Mouse (Mus musculus) limb, embryonic 11.5 days (tissue): Measurements from ENCODE around the gene Rcor3. TPM values are rescaled to one million over a fixed set of nuclear protein-coding genes. Genes with fewer than 3 reads are reported as not detected.

Experiments used
- ATAC-seq: fragments of 200-750 bp; cut with Nextera tagmentation; 2 replicates; pipeline ENCODE4 v1.8.0; 2017; ENCODE audit warnings: low read depth; ENCODE audit not compliant: insufficient number of reproducible peaks, low FRiP score, low TSS enrichment
- DNase-seq: peaks from one replicate; pipeline ENCODE4 v3.0.0-alpha.2; 2015; ENCODE audit warnings: low spot score
- H3K27ac ChIP-seq: fragments of 300-500 bp; sonication (generic); replicated peaks from 2 replicates; pipeline ENCODE4 v1.5.1; 2014; ENCODE audit warnings: low read depth, mild to moderate bottlenecking, low read length
- H3K27me3 ChIP-seq: fragments of 300-500 bp; sonication (generic); 2 replicates; pipeline ENCODE4 v1.6.1; 2014; ENCODE audit warnings: mild to moderate bottlenecking, low read length, mixed read lengths; ENCODE audit not compliant: control insufficient read depth, insufficient read depth
- H3K36me3 ChIP-seq: fragments of 300-500 bp; sonication (generic); 2 replicates; pipeline ENCODE4 v1.6.1; 2014; ENCODE audit warnings: mild to moderate bottlenecking, low read length, moderate library complexity, mixed read lengths; ENCODE audit not compliant: control insufficient read depth, insufficient read depth
- H3K4me1 ChIP-seq: fragments of 300-500 bp; sonication (generic); 2 replicates; pipeline ENCODE4 v1.6.1; 2014; ENCODE audit warnings: low read length, mixed read lengths; ENCODE audit not compliant: control insufficient read depth, insufficient read depth
- H3K4me2 ChIP-seq: fragments of 300-500 bp; sonication (generic); 2 replicates; pipeline ENCODE4 v1.6.1; 2014; ENCODE audit warnings: low read depth, mild to moderate bottlenecking, moderate library complexity; ENCODE audit not compliant: severe bottlenecking
- H3K4me3 ChIP-seq: fragments of 300-500 bp; sonication (generic); 2 replicates; pipeline ENCODE4 v1.5.1; 2014; ENCODE audit warnings: low read depth, low read length
- H3K9ac ChIP-seq: fragments of 300-500 bp; sonication (generic); 2 replicates; pipeline ENCODE4 v1.6.1; 2014; ENCODE audit warnings: mild to moderate bottlenecking, low read length
- H3K9me3 ChIP-seq: fragments of 300-500 bp; sonication (generic); 2 replicates; pipeline ENCODE4 v1.6.1; 2016; ENCODE audit warnings: low read length; ENCODE audit not compliant: control insufficient read depth
- WGBS: fragments of 180-500 bp; shearing (Covaris S2); extraction: QIAGEN DNeasy Blood & Tissue Kit; methylation state at CpG from one replicate; pipeline ENCODE4 v1.1.7; 2014; 5-methylcytosine and 5-hydroxymethylcytosine counted together
- polyA plus RNA-seq: library from polyadenylated mRNA; unstranded; fragments of >200 nt; fragmentation: Nextera tagmentation; extraction: Ambion mirVana; gene quantifications from 2 replicates; pipeline ENCODE4 v1.2.1, GENCODE M21; 2014

Gene Rcor3
- polyA plus RNA-seq, 1 experiment from 2014 or later, result 17.6 TPM

GRCm38 (mm10) chr1:192090689-192091567, 46.9 kb downstream of the Rcor3 start:
- no peaks in the 10 kb centered on the region for H3K27me3 ChIP-seq
- 64% methylated on average over 11 of the region's 11 CpGs for WGBS
- no peak overlapping the region for H3K4me3 ChIP-seq
- DNase-seq (no peak), ATAC-seq (no peak)
- no peak overlapping the region for H3K4me2 ChIP-seq
- no peak overlapping the region for H3K9ac ChIP-seq
- no peaks in the 10 kb centered on the region for H3K36me3 ChIP-seq
- H3K4me1 ChIP-seq, result 0 out of 2 replicates have a peak, but pooled peaks cover 3% of the 10 kb centered on the region
- no peaks in the 10 kb centered on the region for H3K9me3 ChIP-seq
- no peak overlapping the region for H3K27ac ChIP-seq

- no peak overlapping the region for H3K27ac ChIP-seq
- H3K36me3 ChIP-seq, result no peaks in the 10 kb centered on the region
- DNase-seq (no peak), ATAC-seq (no peak)
- H3K27me3 ChIP-seq, result no peaks in the 10 kb centered on the region
- WGBS, result 78% methylated on average over 3 of the region's 3 CpGs
- H3K4me2 ChIP-seq, result no peak overlapping the region
- no peaks in the 10 kb centered on the region for H3K9me3 ChIP-seq
- H3K4me3 ChIP-seq, result no peak overlapping the region
- H3K4me1 ChIP-seq, result 0 out of 2 replicates have a peak, but pooled peaks cover 3% of the 10 kb centered on the region
- no peak overlapping the region for H3K9ac ChIP-seq
These were observed 47.6 kb downstream of the Rcor3 start for GRCm38 (mm10) chr1:192090281-192090680.

- DNase-seq (no peak), ATAC-seq (no peak)
- Histone ChIP-seq H3K27ac (no peak overlapping the region), H3K9me3 (no peaks in the 10 kb centered on the region), H3K9ac (no peak overlapping the region), H3K27me3 (no peaks in the 10 kb centered on the region), H3K36me3 (no peaks in the 10 kb centered on the region), H3K4me3 (no peak overlapping the region), H3K4me2 (no peak overlapping the region), H3K4me1 (0 out of 2 replicates have a peak, but pooled peaks cover 3% of the 10 kb centered on the region)
- 66% methylated on average over 9 of the region's 9 CpGs for WGBS
These were observed 48.4 kb downstream of the Rcor3 start for GRCm38 (mm10) chr1:192089208-192090166.

GRCm38 (mm10) chr1:192088011-192088410, 49.9 kb downstream of the Rcor3 start:
- H3K36me3 ChIP-seq, result no peaks in the 10 kb centered on the region
- no peak overlapping the region for H3K4me3 ChIP-seq
- H3K27ac ChIP-seq, result no peak overlapping the region
- H3K9ac ChIP-seq, result no peak overlapping the region
- H3K27me3 ChIP-seq, result no peaks in the 10 kb centered on the region
- no peak overlapping the region for H3K4me2 ChIP-seq
- no peak for DNase-seq
- 69% methylated on average over 4 of the region's 4 CpGs for WGBS
- H3K9me3 ChIP-seq, result no peaks in the 10 kb centered on the region
- ATAC-seq, result no peak
- 0 out of 2 replicates have a peak, but pooled peaks cover 3% of the 10 kb centered on the region for H3K4me1 ChIP-seq

GRCm38 (mm10) chr1:192087098-192087497, 50.8 kb downstream of the Rcor3 start:
- H3K4me2 ChIP-seq, result no peak overlapping the region
- no peaks in the 10 kb centered on the region for H3K9me3 ChIP-seq
- no peaks in the 10 kb centered on the region for H3K36me3 ChIP-seq
- ATAC-seq (no peak), DNase-seq (no peak)
- WGBS, result 75% methylated on average over 4 of the region's 4 CpGs
- no peaks in the 10 kb centered on the region for H3K27me3 ChIP-seq
- H3K4me3 ChIP-seq, result no peak overlapping the region
- H3K9ac ChIP-seq, result no peak overlapping the region
- H3K27ac ChIP-seq, result no peak overlapping the region
- 0 out of 2 replicates have a peak, but pooled peaks cover 3% of the 10 kb centered on the region for H3K4me1 ChIP-seq

GRCm38 (mm10) chr1:192086279-192087037, 51.4 kb downstream of the Rcor3 start:
- no peak overlapping the region for H3K27ac ChIP-seq
- ATAC-seq (no peak), DNase-seq (no peak)
- no peaks in the 10 kb centered on the region for H3K36me3 ChIP-seq
- H3K4me1 ChIP-seq, result no peaks in the 10 kb centered on the region
- no peak overlapping the region for H3K4me3 ChIP-seq
- H3K9me3 ChIP-seq, result peaks cover under 1% of the 10 kb centered on the region; the same call in 1 of the 2 replicates
- H3K9ac ChIP-seq, result no peak overlapping the region
- H3K27me3 ChIP-seq, result no peaks in the 10 kb centered on the region
- H3K4me2 ChIP-seq, result no peak overlapping the region
- 87% methylated on average over 12 of the region's 12 CpGs for WGBS

- DNase-seq, result no peak
- H3K36me3 ChIP-seq, result no peaks in the 10 kb centered on the region
- peaks cover 4% of the 10 kb centered on the region; the same call in 1 of the 2 replicates for H3K9me3 ChIP-seq
- H3K4me2 ChIP-seq, result no peak overlapping the region
- no peak for ATAC-seq
- H3K27me3 ChIP-seq, result no peaks in the 10 kb centered on the region
- no peak overlapping the region for H3K9ac ChIP-seq
- no peak overlapping the region for H3K4me3 ChIP-seq
- 92% methylated on average over 10 of the region's 10 CpGs for WGBS
- H3K4me1 ChIP-seq, result no peaks in the 10 kb centered on the region
- H3K27ac ChIP-seq, result no peak overlapping the region
These were observed 52.6 kb downstream of the Rcor3 start for GRCm38 (mm10) chr1:192085218-192085617.
